Mouse (Mus musculus): ENCODE data around the gene Mrpl33. TPM values are rescaled to one million over a fixed set of nuclear protein-coding genes. Genes with fewer than 3 reads are reported as not detected.

Mrpl33 gene
- polyA plus RNA-seq, 1 experiment = 19.5 TPM

DNA sequence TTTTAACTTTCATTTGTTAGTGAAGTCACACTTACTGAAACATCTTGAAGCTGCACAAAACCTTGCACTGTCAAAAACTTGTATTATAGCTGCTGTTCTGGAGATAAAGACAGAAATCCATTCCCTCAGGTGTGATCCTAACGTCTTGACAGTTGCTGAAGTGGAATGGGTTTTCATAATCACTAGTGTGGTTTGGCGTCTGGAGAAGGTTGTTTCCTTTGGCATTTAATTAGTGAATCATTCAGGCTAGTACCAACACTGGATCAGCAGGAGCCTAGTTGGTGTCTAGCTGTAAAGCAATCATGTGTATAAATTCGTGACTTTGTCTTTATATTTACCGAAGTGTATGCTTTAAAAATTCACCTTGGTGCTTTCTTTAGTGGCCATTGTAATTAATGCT is 102.2 kb downstream of the Mrpl33 start:
- no peak for DNase-seq

DNA sequence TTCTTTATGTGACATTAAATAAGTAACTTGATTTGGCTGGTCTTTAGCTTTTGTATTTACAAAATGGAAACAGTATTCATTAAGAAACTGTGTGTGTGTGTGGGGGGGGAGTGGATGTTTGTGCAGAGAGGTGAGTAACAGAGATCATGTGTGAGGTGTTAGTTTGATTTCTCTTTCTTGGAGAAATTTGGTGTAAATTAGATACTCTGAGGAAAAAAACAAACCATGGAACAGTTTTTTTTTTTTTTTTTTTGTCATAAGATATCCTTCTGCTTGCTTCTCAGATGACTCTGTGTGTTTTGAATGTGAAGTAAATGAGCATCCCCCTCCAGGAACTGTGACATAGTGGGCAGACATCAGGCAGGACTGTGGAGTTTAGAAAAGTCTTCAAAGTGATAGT is 102.7 kb downstream of the Mrpl33 start:
- no peak for DNase-seq
- Histone ChIP-seq H3K4me1 (ENCODE audit: control insufficient read depth, insufficient read depth, low read length) (no peaks in the 10 kb centered on the region), H3K4me3 (replicated peaks; ENCODE audit: extremely low read depth, low read depth, low read length) (no peak overlapping the region)
- TF ChIP-seq POLR2A (IDR thresholded peaks at IDR 0.05; ENCODE audit: borderline replicate concordance, extremely low read depth, low read depth, low read length) (no peak), CTCF (IDR thresholded peaks at IDR 0.05; ENCODE audit: insufficient read depth, low read length) (no peak)

More for the DNA sequence above, 102.2 kb downstream of the Mrpl33 start:
- 42% methylated on average over 4 of the region's 4 CpGs for WGBS
- no peaks in the 10 kb centered on the region for H3K4me1 ChIP-seq (ENCODE audit: control insufficient read depth, insufficient read depth, low read length)
- TF ChIP-seq CTCF (IDR thresholded peaks at IDR 0.05; ENCODE audit: insufficient read depth, low read length) (no peak), POLR2A (IDR thresholded peaks at IDR 0.05; ENCODE audit: borderline replicate concordance, extremely low read depth, low read depth, low read length) (no peak)
- H3K4me3 ChIP-seq (replicated peaks; ENCODE audit: extremely low read depth, low read depth, low read length) = no peak overlapping the region

GRCm38 (mm10) chr5:31704971-31705370 is 108.2 kb downstream of the Mrpl33 start:
- DNase-seq = no peak
- no peak for TF ChIP-seq CTCF (IDR thresholded peaks at IDR 0.05; ENCODE audit: insufficient read depth, low read length)
- no peak for TF ChIP-seq POLR2A (IDR thresholded peaks at IDR 0.05; ENCODE audit: borderline replicate concordance, extremely low read depth, low read depth, low read length)
- H3K4me3 ChIP-seq (replicated peaks; ENCODE audit: extremely low read depth, low read depth, low read length) = no peak overlapping the region
- 88% methylated on average over 5 of the region's 5 CpGs for WGBS
- no peaks in the 10 kb centered on the region for H3K4me1 ChIP-seq (ENCODE audit: control insufficient read depth, insufficient read depth, low read length)

- WGBS = 72% methylated on average over 4 of the region's 4 CpGs
- Histone ChIP-seq H3K4me3 (replicated peaks; ENCODE audit: extremely low read depth, low read depth, low read length) (no peak overlapping the region), H3K4me1 (ENCODE audit: control insufficient read depth, insufficient read depth, low read length) (no peaks in the 10 kb centered on the region)
- no peak for TF ChIP-seq CTCF (IDR thresholded peaks at IDR 0.05; ENCODE audit: insufficient read depth, low read length)
- TF ChIP-seq POLR2A (IDR thresholded peaks at IDR 0.05; ENCODE audit: borderline replicate concordance, extremely low read depth, low read depth, low read length) = no peak
- no peak for DNase-seq
Observed at GRCm38 (mm10) chr5:31706826-31707225, 110.1 kb downstream of the Mrpl33 start.

DNA sequence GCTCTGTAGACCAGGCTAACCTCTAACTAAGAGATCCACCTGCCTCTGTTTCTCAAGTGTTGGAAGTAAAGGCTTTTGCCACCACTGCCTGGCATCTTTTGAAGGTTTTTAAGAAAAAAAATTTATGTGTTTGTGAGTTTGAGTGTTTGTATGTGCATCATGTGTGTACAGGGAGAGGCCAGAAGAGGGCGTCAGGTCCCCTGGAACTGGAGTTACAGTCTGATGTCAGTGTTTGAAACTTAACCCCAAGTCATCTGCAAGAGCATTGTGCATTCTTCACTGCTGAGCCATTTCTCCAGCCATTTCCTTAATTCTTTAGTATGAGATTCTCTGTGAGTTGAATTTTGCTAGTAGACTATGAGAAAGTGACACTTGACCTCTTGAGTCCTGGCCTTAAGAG is 112.7 kb downstream of the Mrpl33 start:
- 73% methylated on average over 1 of the region's 1 CpGs for WGBS
- DNase-seq = no peak
- H3K4me3 ChIP-seq (replicated peaks; ENCODE audit: extremely low read depth, low read depth, low read length) = no peak overlapping the region
- 0 out of 2 replicates have a peak, but pooled peaks have one; percentile 3 for TF ChIP-seq CTCF (IDR thresholded peaks at IDR 0.05; ENCODE audit: insufficient read depth, low read length)
- no peak for TF ChIP-seq POLR2A (IDR thresholded peaks at IDR 0.05; ENCODE audit: borderline replicate concordance, extremely low read depth, low read depth, low read length)
- H3K4me1 ChIP-seq (ENCODE audit: control insufficient read depth, insufficient read depth, low read length) = no peaks in the 10 kb centered on the region

DNA sequence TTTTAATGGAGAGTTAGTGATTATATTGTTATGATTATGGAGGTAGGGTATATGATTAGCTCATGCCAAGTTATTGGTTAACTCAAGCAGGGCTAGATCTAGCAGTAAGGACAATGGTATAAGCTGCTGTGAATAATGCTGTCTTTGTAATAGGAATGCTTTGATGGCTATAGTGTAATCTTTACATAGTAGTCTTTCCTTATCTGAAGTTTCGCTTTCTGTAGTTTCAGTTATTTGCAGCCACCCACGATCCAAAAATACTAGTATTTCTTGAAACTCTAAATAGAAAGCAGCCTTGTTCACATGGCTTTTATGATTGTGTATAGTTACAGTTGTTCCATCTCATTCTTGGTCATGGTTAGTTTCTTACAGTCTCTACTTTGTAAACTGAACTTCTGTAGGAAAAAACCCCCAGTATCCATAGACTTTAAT is 116.6 kb downstream of the Mrpl33 start:
- no peak for DNase-seq
- 67% methylated on average over 2 of the region's 2 CpGs for WGBS
- Histone ChIP-seq H3K4me3 (replicated peaks; ENCODE audit: extremely low read depth, low read depth, low read length) (no peak overlapping the region), H3K4me1 (ENCODE audit: control insufficient read depth, insufficient read depth, low read length) (no peaks in the 10 kb centered on the region; the same call in 1 of the 2 replicates)
- TF ChIP-seq CTCF (IDR thresholded peaks at IDR 0.05; ENCODE audit: insufficient read depth, low read length) = no peak
- no peak for TF ChIP-seq POLR2A (IDR thresholded peaks at IDR 0.05; ENCODE audit: borderline replicate concordance, extremely low read depth, low read depth, low read length)

- TF ChIP-seq CTCF (IDR thresholded peaks at IDR 0.05; ENCODE audit: insufficient read depth, low read length) (no peak), POLR2A (IDR thresholded peaks at IDR 0.05; ENCODE audit: borderline replicate concordance, extremely low read depth, low read depth, low read length) (no peak)
- DNase-seq = no peak
- WGBS = 51% methylated on average over 5 of the region's 5 CpGs
Observed at GRCm38 (mm10) chr5:31713841-31714264, 117.1 kb downstream of the Mrpl33 start.

More at GRCm38 (mm10) chr5:31713841-31714264, 117.1 kb downstream of the Mrpl33 start:
- Histone ChIP-seq H3K4me3 (replicated peaks; ENCODE audit: extremely low read depth, low read depth, low read length) (no peak overlapping the region), H3K4me1 (ENCODE audit: control insufficient read depth, insufficient read depth, low read length) (no peaks in the 10 kb centered on the region; the same call in 1 of the 2 replicates)

Other genes with a start within 250 kb of the Mrpl33 start
- gene Zfp512, start 144.5 kb upstream of the Mrpl33 start, polyA plus RNA-seq (2012; rRNA removed) = 8.3 and 14.4 TPM in 2 replicates
- not detected in 2 replicates for gene 4930548H24Rik, start 111.2 kb upstream of the Mrpl33 start, polyA plus RNA-seq (2012; rRNA removed)
- gene Gpn1, start 102.2 kb upstream of the Mrpl33 start, polyA plus RNA-seq (2012; rRNA removed) = 10.8 and 14.1 TPM in 2 replicates
- gene Slc4a1ap, start 69.9 kb upstream of the Mrpl33 start, polyA plus RNA-seq (2012; rRNA removed) = 13.4 and 15.8 TPM in 2 replicates
- gene Supt7l, start 69.1 kb upstream of the Mrpl33 start, polyA plus RNA-seq (2012; rRNA removed) = 10.9 and 13.3 TPM in 2 replicates
- 3.2 and 4.1 TPM in 2 replicates for gene Rbks, start 100.7 kb downstream of the Mrpl33 start, polyA plus RNA-seq (2012; rRNA removed)
- 19.6 and 23.6 TPM in 2 replicates for gene Babam2, start 100.7 kb downstream of the Mrpl33 start, polyA plus RNA-seq (2012; rRNA removed)

Data from lung, adult 2 months (tissue).